Mouse (Mus musculus) induced T-regulatory cell, adult 2 months (primary cell): ENCODE measurements around the gene Rbm20.

ENCODE experiments used
- DNase-seq: peaks from one replicate; pipeline ENCODE4 v3.0.0-alpha.2; 2012; ENCODE audit warnings: low read depth

Gene Rbm20

GRCm38 (mm10) chr19:53757432-53758109 lies 80.5 kb downstream of the Rbm20 start:
- no peak for DNase-seq

- DNase-seq = no peak
Observed at GRCm38 (mm10) chr19:53758881-53759418, 81.8 kb downstream of the Rbm20 start.

- peak; percentile 25 for DNase-seq
Observed at GRCm38 (mm10) chr19:53760125-53761101, 83.3 kb downstream of the Rbm20 start.

- peak; percentile 39 for DNase-seq
Observed at GRCm38 (mm10) chr19:53762749-53763438, 85.8 kb downstream of the Rbm20 start.

GRCm38 (mm10) chr19:53764688-53765478 lies 87.8 kb downstream of the Rbm20 start:
- no peak for DNase-seq

- peak; percentile 78 for DNase-seq
Observed at GRCm38 (mm10) chr19:53768478-53768877, 91.4 kb downstream of the Rbm20 start.

- no peak for DNase-seq
Observed at GRCm38 (mm10) chr19:53773937-53774640, 97.0 kb downstream of the Rbm20 start.

GRCm38 (mm10) chr19:53774641-53775350 lies 97.7 kb downstream of the Rbm20 start:
- DNase-seq = no peak

- no peak for DNase-seq
Observed at GRCm38 (mm10) chr19:53779402-53779801, 102.3 kb downstream of the Rbm20 start.

- no peak for DNase-seq
Observed at GRCm38 (mm10) chr19:53779818-53780217, 102.7 kb downstream of the Rbm20 start.

GRCm38 (mm10) chr19:53780752-53781602 lies 103.9 kb downstream of the Rbm20 start:
- DNase-seq = no peak

GRCm38 (mm10) chr19:53781826-53782225 lies 104.7 kb downstream of the Rbm20 start:
- no peak for DNase-seq

GRCm38 (mm10) chr19:53785352-53785751 lies 108.2 kb downstream of the Rbm20 start:
- no peak for DNase-seq

- no peak for DNase-seq
Observed at GRCm38 (mm10) chr19:53786239-53786638, 109.1 kb downstream of the Rbm20 start.

GRCm38 (mm10) chr19:53786836-53787235 lies 109.7 kb downstream of the Rbm20 start:
- DNase-seq = no peak

- no peak for DNase-seq
Observed at GRCm38 (mm10) chr19:53788621-53789331, 111.7 kb downstream of the Rbm20 start.

GRCm38 (mm10) chr19:53789571-53789970 lies 112.5 kb downstream of the Rbm20 start:
- DNase-seq = no peak
